Mouse (Mus musculus): ENCODE data around the gene Tbxa2r. TPM values are rescaled to one million over a fixed set of nuclear protein-coding genes. Genes with fewer than 3 reads are reported as not detected.

Tbxa2r gene
- polyA plus RNA-seq, 1 experiment = not detected

DNA sequence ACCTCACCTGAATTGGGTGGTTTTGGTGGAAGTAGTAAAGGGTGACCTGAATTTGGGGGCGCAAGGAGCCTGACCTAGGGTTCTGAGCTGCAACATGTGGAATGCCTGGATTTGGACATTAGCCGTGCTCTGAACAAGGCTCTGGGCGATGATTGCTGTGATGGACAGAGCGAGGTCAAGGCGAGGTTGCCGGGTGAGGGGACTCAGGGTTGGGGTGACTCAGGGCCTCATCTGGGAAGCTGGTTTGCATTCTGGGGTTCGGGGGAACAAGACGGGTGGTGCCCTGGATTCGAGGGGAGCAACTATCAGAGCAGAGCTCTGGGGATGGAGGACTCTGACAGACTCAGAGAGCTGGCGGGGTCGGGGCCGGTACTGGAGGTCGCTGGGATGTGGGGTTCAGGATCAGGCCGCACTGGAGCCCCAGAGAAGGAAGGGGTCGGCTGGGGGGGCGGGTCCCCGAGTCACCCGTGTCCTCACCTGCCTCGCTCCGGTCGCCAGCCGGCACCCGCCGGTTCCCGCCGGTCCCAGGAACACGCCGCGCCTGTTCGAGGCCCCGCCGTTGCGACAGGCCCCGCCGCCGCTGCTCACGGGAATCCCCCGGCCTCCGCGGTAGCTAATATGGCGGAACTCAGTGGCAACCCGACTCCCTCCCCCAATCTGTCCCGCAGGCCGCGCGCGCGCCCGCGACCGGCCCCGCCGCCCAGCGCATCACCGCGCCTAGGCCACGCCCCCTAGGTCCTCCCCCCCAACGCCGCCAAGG is 49.4 kb downstream of the Tbxa2r start, which contains the start of gene Fzr1:
Gene Fzr1 (minus strand): TSS at position 724 of the 760 bp plus-strand sequence.
- 1% methylated on average over 57 of the region's 59 CpGs for WGBS
- Histone ChIP-seq H3K4me1 (ENCODE audit: control insufficient read depth, insufficient read depth, low read length) (peaks cover 20% of the 10 kb centered on the region), H3K4me3 (ENCODE audit: insufficient read depth, low read depth, low read length) (peak within 1 kb of the TSS; percentile 91), H3K27ac (ENCODE audit: insufficient read depth, low read depth, low read length) (0 out of 2 replicates have a peak within 1 kb of the TSS, but pooled peaks have one; percentile 37)
- TF ChIP-seq POLR2A (IDR thresholded peaks at IDR 0.05; ENCODE audit: insufficient read depth, low read depth, low read length) (peak; percentile 64), CTCF (IDR thresholded peaks at IDR 0.05; ENCODE audit: insufficient read depth, low read depth, low read length) (no peak)

- TF ChIP-seq CTCF (IDR thresholded peaks at IDR 0.05; ENCODE audit: insufficient read depth, low read depth, low read length) (no peak), POLR2A (IDR thresholded peaks at IDR 0.05; ENCODE audit: insufficient read depth, low read depth, low read length) (no peak)
- WGBS = under 1% methylated on average over 46 of the region's 46 CpGs
Measured at GRCm38 (mm10) chr10:81378553-81379182, 50.1 kb downstream of the Tbxa2r start.

DNA sequence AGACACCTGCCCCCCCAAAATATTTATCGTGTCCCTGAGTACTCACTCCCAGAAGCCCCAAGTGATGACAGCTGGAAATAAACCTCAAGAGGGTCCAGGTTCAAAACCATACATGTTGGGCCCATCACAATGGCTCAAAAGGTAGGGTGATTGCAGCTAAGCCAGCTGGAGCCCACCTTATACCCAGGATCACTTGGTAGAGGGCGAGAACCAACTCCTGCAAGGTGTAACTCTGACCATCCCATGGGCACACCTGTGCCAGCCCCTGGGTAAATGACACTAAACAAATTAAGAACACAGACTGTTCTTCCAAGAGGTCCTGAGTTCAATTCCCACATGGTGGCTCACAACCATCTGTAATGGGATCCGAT is 50.6 kb downstream of the Tbxa2r start:
- Histone ChIP-seq H3K4me3 (ENCODE audit: insufficient read depth, low read depth, low read length) (peak overlapping the region; percentile 91; the same call in 1 of the 2 replicates), H3K4me1 (ENCODE audit: control insufficient read depth, insufficient read depth, low read length) (peaks cover 20% of the 10 kb centered on the region), H3K27ac (ENCODE audit: insufficient read depth, low read depth, low read length) (no peak overlapping the region)
- no peak for TF ChIP-seq CTCF (IDR thresholded peaks at IDR 0.05; ENCODE audit: insufficient read depth, low read depth, low read length)
- no peak for TF ChIP-seq POLR2A (IDR thresholded peaks at IDR 0.05; ENCODE audit: insufficient read depth, low read depth, low read length)
- 55% methylated on average over 3 of the region's 3 CpGs for WGBS

More at GRCm38 (mm10) chr10:81378553-81379182, 50.1 kb downstream of the Tbxa2r start:
- H3K4me1 ChIP-seq (ENCODE audit: control insufficient read depth, insufficient read depth, low read length) = peaks cover 20% of the 10 kb centered on the region
- no peak overlapping the region for H3K27ac ChIP-seq (ENCODE audit: insufficient read depth, low read depth, low read length)
- H3K4me3 ChIP-seq (ENCODE audit: insufficient read depth, low read depth, low read length) = peak overlapping the region; percentile 91

DNA sequence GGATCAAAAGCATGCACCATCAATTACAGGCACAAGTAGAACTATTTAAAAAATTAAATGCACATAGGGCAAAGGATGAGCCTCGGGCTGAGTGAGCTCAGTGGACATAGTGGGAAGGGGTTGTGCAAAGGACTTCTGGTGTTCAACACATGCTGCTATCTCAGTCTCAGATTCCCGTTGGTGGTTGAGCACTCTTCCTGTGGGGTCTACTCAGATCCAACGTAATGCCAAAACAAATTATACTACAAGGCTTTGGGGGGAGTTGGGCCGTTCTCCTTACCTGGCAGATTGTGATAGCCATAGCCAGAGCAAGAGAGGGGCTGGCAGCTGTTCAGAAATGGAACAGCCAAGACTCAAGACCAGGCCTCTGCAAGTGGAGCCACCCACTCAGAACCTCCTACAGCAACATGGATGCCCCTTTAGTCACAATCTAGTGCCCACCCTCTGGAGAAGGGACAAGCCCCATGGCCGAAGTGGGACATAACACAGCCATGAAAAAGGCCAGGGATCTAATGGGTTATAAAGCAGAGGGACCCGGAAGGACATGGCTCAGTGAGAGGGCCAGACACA is 51.4 kb downstream of the Tbxa2r start:
- WGBS = 89% methylated on average over 6 of the region's 6 CpGs
- TF ChIP-seq POLR2A (IDR thresholded peaks at IDR 0.05; ENCODE audit: insufficient read depth, low read depth, low read length) = no peak
- Histone ChIP-seq H3K27ac (ENCODE audit: insufficient read depth, low read depth, low read length) (no peak overlapping the region), H3K4me3 (ENCODE audit: insufficient read depth, low read depth, low read length) (no peak overlapping the region), H3K4me1 (ENCODE audit: control insufficient read depth, insufficient read depth, low read length) (peaks cover 20% of the 10 kb centered on the region)

- Histone ChIP-seq H3K27ac (ENCODE audit: insufficient read depth, low read depth, low read length) (no peak overlapping the region), H3K4me3 (ENCODE audit: insufficient read depth, low read depth, low read length) (no peak overlapping the region), H3K4me1 (ENCODE audit: control insufficient read depth, insufficient read depth, low read length) (peaks cover 23% of the 10 kb centered on the region)
- WGBS = 90% methylated on average over 5 of the region's 5 CpGs
- no peak for TF ChIP-seq POLR2A (IDR thresholded peaks at IDR 0.05; ENCODE audit: insufficient read depth, low read depth, low read length)
- TF ChIP-seq CTCF (IDR thresholded peaks at IDR 0.05; ENCODE audit: insufficient read depth, low read depth, low read length) = no peak
Measured at GRCm38 (mm10) chr10:81382039-81382438, 53.5 kb downstream of the Tbxa2r start.

DNA sequence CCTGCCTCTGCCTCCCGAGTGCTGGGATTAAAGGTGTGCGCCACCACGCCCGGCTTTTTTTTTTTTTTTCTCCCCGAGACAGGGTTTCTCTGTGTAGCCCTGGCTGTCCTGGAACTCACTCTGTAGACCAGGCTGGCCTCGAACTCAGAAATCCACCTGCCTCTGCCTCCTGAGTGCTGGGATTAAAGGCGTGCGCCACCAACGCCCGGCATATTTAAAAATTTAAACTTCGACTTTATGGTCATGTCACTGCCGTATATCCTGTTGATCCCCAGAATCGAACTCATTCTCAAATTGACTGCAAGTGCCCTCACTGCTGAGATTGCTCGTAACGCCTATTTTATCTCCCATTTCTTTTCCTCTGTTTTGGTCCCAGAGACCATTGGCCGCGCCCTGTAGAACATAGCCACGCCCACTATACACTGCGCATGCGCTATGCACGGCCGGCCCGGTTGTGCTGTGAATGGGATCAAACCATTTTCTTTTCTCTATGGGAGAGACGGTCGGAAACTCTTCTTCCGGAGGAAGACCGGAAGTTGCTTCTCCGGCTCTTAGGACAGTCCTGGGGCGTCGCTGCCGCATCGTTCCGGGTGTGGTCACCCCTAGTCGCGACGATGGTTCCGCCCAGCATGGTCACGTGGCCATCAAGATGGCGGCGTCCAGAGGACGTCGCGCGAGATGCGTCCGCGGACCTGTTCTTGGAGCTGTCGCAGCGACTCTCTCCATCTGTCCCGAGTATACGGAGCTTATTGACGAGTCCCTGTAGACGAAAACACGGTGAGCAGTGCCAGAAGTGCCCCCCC is 55.5 kb downstream of the Tbxa2r start, which contains the start of the genes Dohh and Gm48551:
Gene Dohh (plus strand): TSS at position 627 of the 803 bp plus-strand sequence.
Gene Gm48551 (plus strand): TSS at position 665 of the 803 bp plus-strand sequence.
- TF ChIP-seq POLR2A (IDR thresholded peaks at IDR 0.05; ENCODE audit: insufficient read depth, low read depth, low read length) (peak; percentile 57; the same call in 1 of the 2 replicates), CTCF (IDR thresholded peaks at IDR 0.05; ENCODE audit: insufficient read depth, low read depth, low read length) (no peak)
- 4% methylated on average over 52 of the region's 54 CpGs for WGBS

GRCm38 (mm10) chr10:81384605-81384982 is 56.1 kb downstream of the Tbxa2r start:
- Histone ChIP-seq H3K4me3 (ENCODE audit: insufficient read depth, low read depth, low read length) (peak overlapping the region; percentile 63), H3K27ac (ENCODE audit: insufficient read depth, low read depth, low read length) (no peak overlapping the region), H3K4me1 (ENCODE audit: control insufficient read depth, insufficient read depth, low read length) (peaks cover 16% of the 10 kb centered on the region)
- TF ChIP-seq CTCF (IDR thresholded peaks at IDR 0.05; ENCODE audit: insufficient read depth, low read depth, low read length) (no peak), POLR2A (IDR thresholded peaks at IDR 0.05; ENCODE audit: insufficient read depth, low read depth, low read length) (no peak)
- WGBS = under 1% methylated on average over 19 of the region's 19 CpGs

More for the DNA sequence above, 55.5 kb downstream of the Tbxa2r start, which contains the start of the genes Dohh and Gm48551:
- H3K27ac ChIP-seq (ENCODE audit: insufficient read depth, low read depth, low read length) = no peak within 1 kb of the TSS
- H3K4me1 ChIP-seq (ENCODE audit: control insufficient read depth, insufficient read depth, low read length) = peaks cover 16% of the 10 kb centered on the region
- H3K4me3 ChIP-seq (ENCODE audit: insufficient read depth, low read depth, low read length) = peak within 1 kb of the TSS; percentile 63

Other genes with a start within 250 kb of the Tbxa2r start
- not detected in 2 replicates for gene Creb3l3, start 229.9 kb upstream of the Tbxa2r start, polyA plus RNA-seq (2012; ENCODE audit: insufficient read depth, insufficient read length, low replicate concordance, missing spikeins)
- not detected in 2 replicates for gene Map2k2, start 222.8 kb upstream of the Tbxa2r start, polyA plus RNA-seq (2012; ENCODE audit: insufficient read depth, insufficient read length, low replicate concordance, missing spikeins)
- 77.0 TPM in 1 of 2 replicates, not detected in the other for gene Zbtb7a, start 193.5 kb upstream of the Tbxa2r start, polyA plus RNA-seq (2012; ENCODE audit: insufficient read depth, insufficient read length, low replicate concordance, missing spikeins)
- not detected in 2 replicates for gene Pias4, start 160.8 kb upstream of the Tbxa2r start, polyA plus RNA-seq (2012; ENCODE audit: insufficient read depth, insufficient read length, low replicate concordance, missing spikeins)
- 423 and 2,167 TPM in 2 replicates for gene Eef2, start 152.1 kb upstream of the Tbxa2r start, polyA plus RNA-seq (2012; ENCODE audit: insufficient read depth, insufficient read length, low replicate concordance, missing spikeins)
- not detected in 2 replicates for gene Dapk3, start 145.7 kb upstream of the Tbxa2r start, polyA plus RNA-seq (2012; ENCODE audit: insufficient read depth, insufficient read length, low replicate concordance, missing spikeins)
- not detected in 2 replicates for gene 4930442H23Rik, start 144.9 kb upstream of the Tbxa2r start, polyA plus RNA-seq (2012; ENCODE audit: insufficient read depth, insufficient read length, low replicate concordance, missing spikeins)
- not detected in 2 replicates for gene Nmrk2, start 126.7 kb upstream of the Tbxa2r start, polyA plus RNA-seq (2012; ENCODE audit: insufficient read depth, insufficient read length, low replicate concordance, missing spikeins)
- not detected in 2 replicates for gene Atcay, start 97.9 kb upstream of the Tbxa2r start, polyA plus RNA-seq (2012; ENCODE audit: insufficient read depth, insufficient read length, low replicate concordance, missing spikeins)
- not detected in 2 replicates for gene Zfr2, start 95.6 kb upstream of the Tbxa2r start, polyA plus RNA-seq (2012; ENCODE audit: insufficient read depth, insufficient read length, low replicate concordance, missing spikeins)
- gene Matk, start 75.8 kb upstream of the Tbxa2r start, polyA plus RNA-seq (2012; ENCODE audit: insufficient read depth, insufficient read length, low replicate concordance, missing spikeins) = not detected in 2 replicates
- gene Mrpl54, start 61.8 kb upstream of the Tbxa2r start, polyA plus RNA-seq (2012; ENCODE audit: insufficient read depth, insufficient read length, low replicate concordance, missing spikeins) = not detected in 2 replicates
- gene Apba3, start 61.8 kb upstream of the Tbxa2r start, polyA plus RNA-seq (2012; ENCODE audit: insufficient read depth, insufficient read length, low replicate concordance, missing spikeins) = not detected in 2 replicates
- gene Tjp3, start 37.1 kb upstream of the Tbxa2r start, polyA plus RNA-seq (2012; ENCODE audit: insufficient read depth, insufficient read length, low replicate concordance, missing spikeins) = not detected in 2 replicates
- 935 TPM in 1 of 2 replicates, not detected in the other for gene Pip5k1c, start 35.8 kb upstream of the Tbxa2r start, polyA plus RNA-seq (2012; ENCODE audit: insufficient read depth, insufficient read length, low replicate concordance, missing spikeins)
- gene Cactin, start 7.6 kb upstream of the Tbxa2r start, polyA plus RNA-seq (2012; ENCODE audit: insufficient read depth, insufficient read length, low replicate concordance, missing spikeins) = not detected in 2 replicates
- gene Gipc3, start 14.5 kb downstream of the Tbxa2r start, polyA plus RNA-seq (2012; ENCODE audit: insufficient read depth, insufficient read length, low replicate concordance, missing spikeins) = not detected in 2 replicates
- not detected in 2 replicates for gene Hmg20b, start 21.7 kb downstream of the Tbxa2r start, polyA plus RNA-seq (2012; ENCODE audit: insufficient read depth, insufficient read length, low replicate concordance, missing spikeins)
- gene Mfsd12, start 28.8 kb downstream of the Tbxa2r start, polyA plus RNA-seq (2012; ENCODE audit: insufficient read depth, insufficient read length, low replicate concordance, missing spikeins) = not detected in 2 replicates
- gene 4930404N11Rik, start 37.1 kb downstream of the Tbxa2r start, polyA plus RNA-seq (2012; ENCODE audit: insufficient read depth, insufficient read length, low replicate concordance, missing spikeins) = not detected in 2 replicates
- not detected in 2 replicates for gene Fzr1, start 49.8 kb downstream of the Tbxa2r start, polyA plus RNA-seq (2012; ENCODE audit: insufficient read depth, insufficient read length, low replicate concordance, missing spikeins)
- not detected in 2 replicates for gene Dohh, start 55.7 kb downstream of the Tbxa2r start, polyA plus RNA-seq (2012; ENCODE audit: insufficient read depth, insufficient read length, low replicate concordance, missing spikeins)
- not detected in 2 replicates for gene Gm48551, start 55.7 kb downstream of the Tbxa2r start, polyA plus RNA-seq (2012; ENCODE audit: insufficient read depth, insufficient read length, low replicate concordance, missing spikeins)
- gene Gm48552, start 60.3 kb downstream of the Tbxa2r start, polyA plus RNA-seq (2012; ENCODE audit: insufficient read depth, insufficient read length, low replicate concordance, missing spikeins) = not detected in 2 replicates
- not detected in 2 replicates for gene Smim24, start 64.3 kb downstream of the Tbxa2r start, polyA plus RNA-seq (2012; ENCODE audit: insufficient read depth, insufficient read length, low replicate concordance, missing spikeins)
- gene Nfic, start 126.9 kb downstream of the Tbxa2r start, polyA plus RNA-seq (2012; ENCODE audit: insufficient read depth, insufficient read length, low replicate concordance, missing spikeins) = not detected in 2 replicates
- gene Celf5, start 154.0 kb downstream of the Tbxa2r start, polyA plus RNA-seq (2012; ENCODE audit: insufficient read depth, insufficient read length, low replicate concordance, missing spikeins) = not detected in 2 replicates
- gene Ncln, start 167.7 kb downstream of the Tbxa2r start, polyA plus RNA-seq (2012; ENCODE audit: insufficient read depth, insufficient read length, low replicate concordance, missing spikeins) = 181 TPM in 1 of 2 replicates, not detected in the other
- not detected in 2 replicates for gene S1pr4, start 171.4 kb downstream of the Tbxa2r start, polyA plus RNA-seq (2012; ENCODE audit: insufficient read depth, insufficient read length, low replicate concordance, missing spikeins)
- not detected in 2 replicates for gene Gna15, start 195.5 kb downstream of the Tbxa2r start, polyA plus RNA-seq (2012; ENCODE audit: insufficient read depth, insufficient read length, low replicate concordance, missing spikeins)
- not detected in 2 replicates for gene Gna11, start 216.5 kb downstream of the Tbxa2r start, polyA plus RNA-seq (2012; ENCODE audit: insufficient read depth, insufficient read length, low replicate concordance, missing spikeins)
- gene Aes, start 230.8 kb downstream of the Tbxa2r start, polyA plus RNA-seq (2012; ENCODE audit: insufficient read depth, insufficient read length, low replicate concordance, missing spikeins) = 1,500 TPM in 1 of 2 replicates, not detected in the other
- not detected in 2 replicates for gene Tle2, start 245.8 kb downstream of the Tbxa2r start, polyA plus RNA-seq (2012; ENCODE audit: insufficient read depth, insufficient read length, low replicate concordance, missing spikeins)